Mouse (Mus musculus) CH12.LX (cell line): ENCODE results near the gene Rnf31. TPM values are rescaled to one million over a fixed set of nuclear protein-coding genes. Genes with fewer than 3 reads are reported as not detected.

Experiments used
- DNase-seq: peaks from one replicate; pipeline ENCODE4 v3.0.0-alpha.2; 2013; ENCODE audit errors: extremely low read depth
- H3K27ac ChIP-seq: 2 replicates; pipeline ENCODE4 v1.5.1; 2012; ENCODE audit warnings: low read depth, mild to moderate bottlenecking, control low read depth, moderate library complexity; ENCODE audit not compliant: insufficient read depth
- H3K27me3 ChIP-seq: replicated peaks from 2 replicates; pipeline ENCODE3; 2012; ENCODE audit warnings: inconsistent platforms
- H3K36me3 ChIP-seq, 2 experiments: replicated peaks in 1 of 2; 2 replicates each; pipeline versions ENCODE3 to v1.6.1; 2012; ENCODE audit warnings: inconsistent platforms in 1 of 2, low read length in 1 of 2, mild to moderate bottlenecking in 1 of 2, mixed read lengths in 1 of 2, moderate library complexity in 1 of 2; ENCODE audit not compliant: control insufficient read depth in 1 of 2, insufficient read depth in 1 of 2
- H3K4me1 ChIP-seq, 2 experiments: 2 replicates each; pipeline ENCODE4 v1.6.1; 2012; ENCODE audit warnings: inconsistent platforms in 1 of 2, moderate library complexity in 1 of 2; ENCODE audit not compliant: insufficient read depth in 2 of 2, control insufficient read depth in 1 of 2
- H3K4me2 ChIP-seq: 2 replicates; pipeline ENCODE4 v1.6.1; 2012; ENCODE audit warnings: low read depth, mild to moderate bottlenecking, control low read depth; ENCODE audit not compliant: poor library complexity, insufficient read depth, severe bottlenecking
- H3K4me3 ChIP-seq, 3 experiments: fragments of 150-350 bp in 1 of 3; sonication (generic) in 1 of 3; replicated peaks in 1 of 3; 2 replicates each; pipeline versions ENCODE3 to v1.5.1; 2011 to 2012; ENCODE audit warnings: low read depth in 2 of 3, low read length in 2 of 3, mild to moderate bottlenecking in 2 of 3, moderate library complexity in 2 of 3, control low read depth in 1 of 3, improper control_type of control experiment in 1 of 3, inconsistent platforms in 1 of 3, mixed read lengths in 1 of 3; ENCODE audit not compliant: poor library complexity in 1 of 3
- H3K79me2 ChIP-seq: replicated peaks from 2 replicates; pipeline ENCODE4 v1.6.1; 2012; ENCODE audit warnings: mild to moderate bottlenecking, moderate library complexity; ENCODE audit not compliant: control insufficient read depth, poor library complexity, insufficient read depth, severe bottlenecking; ENCODE audit errors: extremely low read depth
- H3K9ac ChIP-seq: 2 replicates; pipeline ENCODE4 v1.6.1; 2012; ENCODE audit warnings: low read depth, mild to moderate bottlenecking, control low read depth, moderate library complexity; ENCODE audit not compliant: insufficient read depth
- H3K9me3 ChIP-seq: replicated peaks from 2 replicates; pipeline ENCODE3; 2012; ENCODE audit warnings: low read length, inconsistent platforms, mixed read lengths
- BHLHE40 ChIP-seq: IDR thresholded peaks from 2 replicates; pipeline ENCODE4 v1.6.1; 2011; ENCODE audit warnings: mild to moderate bottlenecking, low read depth, low read length, improper control_type of control experiment
- CHD1 ChIP-seq: IDR thresholded peaks from 2 replicates; pipeline ENCODE4 v1.6.1; 2012; ENCODE audit warnings: low read depth, low read length, improper control_type of control experiment, inconsistent platforms
- CHD2 ChIP-seq: IDR thresholded peaks from 2 replicates; pipeline ENCODE4 v1.6.1; 2011; ENCODE audit warnings: low read length, improper control_type of control experiment
- E2F4 ChIP-seq: IDR thresholded peaks from 2 replicates; pipeline ENCODE4 v1.6.1; 2011; ENCODE audit warnings: low read depth, low read length, improper control_type of control experiment; ENCODE audit not compliant: insufficient replicate concordance
- ELF1 ChIP-seq: IDR thresholded peaks from 2 replicates; pipeline ENCODE4 v1.6.1; 2014; ENCODE audit warnings: low read depth, mild to moderate bottlenecking, inconsistent platforms, low read length, improper control_type of control experiment
- ETS1 ChIP-seq: conservative IDR thresholded peaks from 2 replicates; pipeline ENCODE4 v1.6.1; 2012; ENCODE audit warnings: low read depth, mild to moderate bottlenecking, inconsistent platforms, low read length, improper control_type of control experiment, moderate library complexity
- GABPA ChIP-seq: IDR thresholded peaks from 2 replicates; pipeline ENCODE4 v1.6.1; 2012; ENCODE audit warnings: low read depth, low read length, improper control_type of control experiment, inconsistent platforms; ENCODE audit not compliant: insufficient replicate concordance
- HCFC1 ChIP-seq: IDR thresholded peaks from 2 replicates; pipeline ENCODE4 v1.6.1; 2012; ENCODE audit warnings: low read depth, mild to moderate bottlenecking, inconsistent platforms, low read length, improper control_type of control experiment
- IRF4 ChIP-seq: IDR thresholded peaks from 2 replicates; pipeline ENCODE4 v1.6.1; 2014; ENCODE audit warnings: low read depth, mild to moderate bottlenecking, inconsistent platforms, low read length, improper control_type of control experiment
- KAT2A ChIP-seq: IDR thresholded peaks from 2 replicates; pipeline ENCODE4 v1.6.1; 2012; ENCODE audit warnings: low read length, improper control_type of control experiment, inconsistent platforms; ENCODE audit not compliant: insufficient replicate concordance
- MAFK ChIP-seq: IDR thresholded peaks from 2 replicates; pipeline ENCODE4 v1.6.1; 2011; ENCODE audit warnings: low read length, improper control_type of control experiment; ENCODE audit not compliant: insufficient replicate concordance
- MAZ ChIP-seq: IDR thresholded peaks from 2 replicates; pipeline ENCODE4 v1.6.1; 2012; ENCODE audit warnings: low read depth, mild to moderate bottlenecking, inconsistent platforms, low read length, improper control_type of control experiment, moderate library complexity
- MEF2A ChIP-seq: IDR thresholded peaks from 2 replicates; pipeline ENCODE4 v1.6.1; 2014; ENCODE audit warnings: low read depth, mild to moderate bottlenecking, inconsistent platforms, low read length, improper control_type of control experiment, borderline replicate concordance
- MXI1 ChIP-seq: IDR thresholded peaks from 2 replicates; pipeline ENCODE4 v1.6.1; 2011; ENCODE audit warnings: mild to moderate bottlenecking, low read depth, low read length, improper control_type of control experiment
- MYC ChIP-seq: IDR thresholded peaks from 2 replicates; pipeline ENCODE4 v1.6.1; 2011; ENCODE audit warnings: low read depth, mild to moderate bottlenecking, improper control_type of control experiment, low read length
- NELFE ChIP-seq: IDR thresholded peaks from 2 replicates; pipeline ENCODE4 v1.6.1; 2011; ENCODE audit warnings: low read depth, low read length, improper control_type of control experiment
- NRF1 ChIP-seq: IDR thresholded peaks from 2 replicates; pipeline ENCODE4 v1.6.1; 2014; ENCODE audit warnings: low read depth, mild to moderate bottlenecking, inconsistent platforms, low read length, improper control_type of control experiment, moderate library complexity
- PAX5 ChIP-seq: IDR thresholded peaks from 2 replicates; pipeline ENCODE4 v1.6.1; 2012; ENCODE audit warnings: low read length, inconsistent platforms, mixed read lengths
- POLR2AphosphoS2 ChIP-seq: IDR thresholded peaks from 2 replicates; pipeline ENCODE4 v1.6.1; 2011; ENCODE audit warnings: low read depth, low read length, improper control_type of control experiment
- RAD21 ChIP-seq: IDR thresholded peaks from 2 replicates; pipeline ENCODE4 v1.6.1; 2011; ENCODE audit warnings: low read depth, mild to moderate bottlenecking, low read length, improper control_type of control experiment, moderate library complexity
- RCOR1 ChIP-seq: conservative IDR thresholded peaks from 2 replicates; pipeline ENCODE4 v1.6.1; 2012; ENCODE audit warnings: low read depth, mild to moderate bottlenecking, inconsistent platforms, low read length, improper control_type of control experiment
- SMC3 ChIP-seq: IDR thresholded peaks from 2 replicates; pipeline ENCODE4 v1.6.1; 2011; ENCODE audit warnings: low read depth, low read length, improper control_type of control experiment
- TBP ChIP-seq: conservative IDR thresholded peaks from 2 replicates; pipeline ENCODE4 v1.6.1; 2011; ENCODE audit warnings: low read depth, low read length, improper control_type of control experiment
- TCF12 ChIP-seq: IDR thresholded peaks from 2 replicates; pipeline ENCODE4 v1.6.1; 2014; ENCODE audit warnings: low read depth, mild to moderate bottlenecking, inconsistent platforms, low read length, improper control_type of control experiment
- UBTF ChIP-seq: IDR thresholded peaks from 2 replicates; pipeline ENCODE4 v1.6.1; 2012; ENCODE audit warnings: low read depth, mild to moderate bottlenecking, inconsistent platforms, low read length, improper control_type of control experiment, moderate library complexity
- USF1 ChIP-seq: IDR thresholded peaks from 2 replicates; pipeline ENCODE4 v1.6.1; 2014; ENCODE audit warnings: low read depth, mild to moderate bottlenecking, inconsistent platforms, low read length, improper control_type of control experiment
- USF2 ChIP-seq: conservative IDR thresholded peaks from 2 replicates; pipeline ENCODE4 v1.6.1; 2011; ENCODE audit warnings: low read depth, low read length, improper control_type of control experiment
- ZMIZ1 ChIP-seq: IDR thresholded peaks from 2 replicates; pipeline ENCODE4 v1.6.1; 2012; ENCODE audit warnings: low read depth, mild to moderate bottlenecking, inconsistent platforms, low read length, improper control_type of control experiment
- dilution Hi-C: fragments of 300-500 bp; cut with MboI; formaldehyde crosslinking; loops from 2 replicates; pipeline ENCODE4 v1.14.3; 2020; ENCODE audit warnings: low sequenced_read_pairs; ENCODE audit not compliant: extremely low pct_unique_long_range_greater_than_20kb, extremely low pct_ligation_motif_present
- in situ Hi-C: fragments of 300-500 bp; cut with MboI; formaldehyde crosslinking; loops from 3 replicates; pipeline ENCODE4 v1.14.3; 2019; ENCODE audit warnings: low sequenced_read_pairs, low pct_ligation_motif_present, low pct_unique_long_range_greater_than_20kb, mixed read lengths
- polyA plus RNA-seq: library from polyadenylated mRNA; unstranded; fragments of >175 nt; gene quantifications from 2 replicates; pipeline ENCODE4 v1.2.1, GENCODE M21; 2012; ENCODE audit warnings: low read depth; ENCODE audit not compliant: insufficient read length
- total RNA-seq, 2 experiments: library from RNA; depleted of rRNA; stranded (reverse); fragments of 300-350 nt in 1 of 2; fragments of >200 nt in 1 of 2; gene quantifications; 2 replicates each; pipeline ENCODE4 v1.2.3; 2012 to 2014

Gene Rnf31
- total and polyA plus RNA-seq, 3 experiments: 3.8 to 22.6 (median 15.9) TPM

- TF ChIP-seq ELF1 (peak; percentile 78), ZMIZ1 (peak; percentile 57), NRF1 (no peak), CHD1 (no peak), POLR2AphosphoS2 (peak; percentile 85), USF2 (no peak; the same call in 1 of the 2 replicates), IRF4 (peak; percentile 53; the same call in 1 of the 2 replicates), CHD2 (peak; percentile 57; the same call in 1 of the 2 replicates), HCFC1 (peak; percentile 80), MAFK (no peak), E2F4 (no peak), NELFE (peak; percentile 76), MXI1 (peak; percentile 100), MEF2A (peak; percentile 61; the same call in 1 of the 2 replicates), RCOR1 (0 out of 2 replicates have a peak, but pooled peaks have one; percentile 52), PAX5 (no peak), UBTF (no peak), TBP (peak; percentile 75; the same call in 1 of the 2 replicates), USF1 (peak; percentile 70), GABPA (no peak), RAD21 (no peak)
Measured at GRCm38 (mm10) chr14:55635523-55636007, 44.1 kb downstream of the Rnf31 start, which contains the start of gene Ipo4 (continued).

DNA sequence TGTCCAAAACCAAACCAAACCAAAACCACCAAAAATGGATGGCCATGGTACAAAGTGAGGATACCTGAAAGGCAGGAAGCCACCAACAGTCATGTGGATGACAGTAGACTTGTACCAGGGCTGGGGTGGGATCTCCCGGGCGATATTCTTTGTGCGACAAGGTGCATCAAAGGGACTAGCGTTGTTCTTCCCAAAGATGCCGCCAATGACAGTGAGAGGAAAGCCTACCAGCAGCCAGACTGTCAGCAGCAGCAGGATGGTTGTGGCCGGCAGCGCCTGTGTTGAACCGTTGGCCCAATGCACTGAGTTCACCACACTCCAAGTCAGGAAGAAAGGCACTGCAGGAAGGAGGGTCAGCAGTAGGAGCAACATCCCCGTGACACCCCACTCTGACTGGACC is 46.3 kb downstream of the Rnf31 start, which contains the start of gene Gm49378:
TSS of gene Gm49378 (minus strand) at position 101 of the 400 bp plus-strand sequence.
- no peaks in the 10 kb centered on the region for H3K27me3 ChIP-seq
- H3K36me3 ChIP-seq: peaks cover 50 to 72% of the 10 kb centered on the region in 2 experiments
- H3K4me1 ChIP-seq: peaks cover 4 to 46% of the 10 kb centered on the region in 2 experiments; a peak in 3 of 4 replicates
- DNase-seq: no peak
- dilution Hi-C loops (no loop called here), in situ Hi-C loops (no loop called here)
- TF ChIP-seq CHD2 (no peak), UBTF (no peak), GABPA (no peak), BHLHE40 (no peak), ZMIZ1 (no peak), ETS1 (no peak), SMC3 (no peak), MAZ (no peak), MEF2A (no peak), CHD1 (no peak), ELF1 (no peak), RCOR1 (no peak), MYC (no peak), POLR2AphosphoS2 (no peak), TCF12 (no peak), E2F4 (no peak), KAT2A (no peak)
- peaks cover 27% of the 10 kb centered on the region for H3K79me2 ChIP-seq
- no peaks in the 10 kb centered on the region for H3K9me3 ChIP-seq
- no peak within 1 kb of the TSS for H3K9ac ChIP-seq
- no peak within 1 kb of the TSS for H3K27ac ChIP-seq
- no peak within 1 kb of the TSS for H3K4me3 ChIP-seq
- H3K4me2 ChIP-seq: no peak within 1 kb of the TSS
